Mouse (Mus musculus) neural tube, embryonic 11.5 days (tissue): ENCODE results near the gene Gsdme. TPM values are rescaled to one million over a fixed set of nuclear protein-coding genes. Genes with fewer than 3 reads are reported as not detected.

ENCODE experiments used
- ATAC-seq: fragments of 200-750 bp; cut with Nextera tagmentation; 2 replicates; pipeline ENCODE4 v1.8.0; 2017; ENCODE audit warnings: moderate number of reproducible peaks, mild to moderate bottlenecking, moderate TSS enrichment, moderate library complexity; ENCODE audit not compliant: insufficient read depth, low FRiP score, low TSS enrichment
- DNase-seq: peaks from one replicate; pipeline ENCODE4 v3.0.0-alpha.2; 2015; ENCODE audit warnings: low spot score
- H3K27ac ChIP-seq: fragments of 300-500 bp; sonication (generic); 2 replicates; pipeline ENCODE4 v1.5.1; 2014; ENCODE audit warnings: low read depth, mild to moderate bottlenecking, low read length
- H3K27me3 ChIP-seq: fragments of 300-500 bp; sonication (generic); 2 replicates; pipeline ENCODE4 v1.6.1; 2014; ENCODE audit warnings: mild to moderate bottlenecking, low read length, mixed read lengths; ENCODE audit not compliant: control insufficient read depth, insufficient read depth
- H3K36me3 ChIP-seq: fragments of 300-500 bp; sonication (generic); 2 replicates; pipeline ENCODE4 v1.6.1; 2014; ENCODE audit warnings: mild to moderate bottlenecking, low read length, moderate library complexity, mixed read lengths; ENCODE audit not compliant: control insufficient read depth, insufficient read depth
- H3K4me1 ChIP-seq: fragments of 300-500 bp; sonication (generic); 2 replicates; pipeline ENCODE4 v1.6.1; 2014; ENCODE audit warnings: low read length, mixed read lengths; ENCODE audit not compliant: control insufficient read depth, insufficient read depth
- H3K4me2 ChIP-seq: fragments of 300-500 bp; sonication (generic); 2 replicates; pipeline ENCODE4 v1.6.1; 2014; ENCODE audit warnings: low read depth, mild to moderate bottlenecking, moderate library complexity
- H3K4me3 ChIP-seq: fragments of 300-500 bp; sonication (generic); 2 replicates; pipeline ENCODE4 v1.5.1; 2014; ENCODE audit warnings: low read depth, low read length
- H3K9ac ChIP-seq: fragments of 300-500 bp; sonication (generic); 2 replicates; pipeline ENCODE4 v1.6.1; 2014; ENCODE audit warnings: mild to moderate bottlenecking, low read length
- H3K9me3 ChIP-seq: fragments of 300-500 bp; sonication (generic); 2 replicates; pipeline ENCODE4 v1.6.1; 2016; ENCODE audit warnings: low read length; ENCODE audit not compliant: control insufficient read depth
- WGBS: fragments of 180-500 bp; shearing (Covaris S2); extraction: QIAGEN DNeasy Blood & Tissue Kit; methylation state at CpG from one replicate; pipeline ENCODE4 v1.1.7; 2014; 5-methylcytosine and 5-hydroxymethylcytosine counted together
- polyA plus RNA-seq: library from polyadenylated mRNA; unstranded; fragments of >200 nt; fragmentation: Nextera tagmentation; extraction: Ambion mirVana; gene quantifications from 2 replicates; pipeline ENCODE4 v1.2.1, GENCODE M21; 2014

Gsdme gene
- polyA plus RNA-seq, 1 experiment from 2014 or later = 53.7 TPM

- ATAC-seq (no peak), DNase-seq (no peak)
- Histone ChIP-seq H3K9me3 (no peaks in the 10 kb centered on the region), H3K4me2 (no peak overlapping the region), H3K4me1 (no peaks in the 10 kb centered on the region), H3K36me3 (no peaks in the 10 kb centered on the region), H3K9ac (no peak overlapping the region), H3K4me3 (no peak overlapping the region), H3K27ac (no peak overlapping the region), H3K27me3 (no peaks in the 10 kb centered on the region)
- WGBS = 81% methylated on average over 10 of the region's 10 CpGs
These were observed 31.5 kb upstream of the Gsdme start for GRCm38 (mm10) chr6:50295136-50295535.

- WGBS = 33% methylated on average over 1 of the region's 1 CpGs
- peak; percentile 50; the same call in 1 of the 2 replicates for ATAC-seq
- no peak overlapping the region for H3K27ac ChIP-seq
These were observed 30.5 kb upstream of the Gsdme start for GRCm38 (mm10) chr6:50294128-50294527.

GRCm38 (mm10) chr6:50291650-50292049, 28.0 kb upstream of the Gsdme start:
- Histone ChIP-seq H3K4me3 (no peak overlapping the region), H3K36me3 (no peaks in the 10 kb centered on the region), H3K4me1 (no peaks in the 10 kb centered on the region), H3K27ac (no peak overlapping the region), H3K9ac (no peak overlapping the region), H3K9me3 (no peaks in the 10 kb centered on the region), H3K27me3 (no peaks in the 10 kb centered on the region), H3K4me2 (no peak overlapping the region)
- no peak for ATAC-seq
- no peak for DNase-seq
- WGBS = 90% methylated on average over 4 of the region's 4 CpGs

More at GRCm38 (mm10) chr6:50294128-50294527, 30.5 kb upstream of the Gsdme start:
- H3K36me3 ChIP-seq = no peaks in the 10 kb centered on the region
- H3K4me2 ChIP-seq = no peak overlapping the region
- H3K4me3 ChIP-seq = no peak overlapping the region
- H3K4me1 ChIP-seq = no peaks in the 10 kb centered on the region
- DNase-seq = peak; percentile 73
- H3K9ac ChIP-seq = no peak overlapping the region
- no peaks in the 10 kb centered on the region for H3K27me3 ChIP-seq
- no peaks in the 10 kb centered on the region for H3K9me3 ChIP-seq

GRCm38 (mm10) chr6:50286881-50287280, 23.2 kb upstream of the Gsdme start:
- Histone ChIP-seq H3K9ac (no peak overlapping the region), H3K9me3 (no peaks in the 10 kb centered on the region), H3K4me2 (no peak overlapping the region), H3K4me3 (no peak overlapping the region), H3K27ac (no peak overlapping the region), H3K36me3 (no peaks in the 10 kb centered on the region), H3K4me1 (no peaks in the 10 kb centered on the region), H3K27me3 (no peaks in the 10 kb centered on the region)
- WGBS = 95% methylated on average over 3 of the region's 3 CpGs
- ATAC-seq (no peak), DNase-seq (no peak)

- Histone ChIP-seq H3K27ac (no peak overlapping the region), H3K4me1 (no peaks in the 10 kb centered on the region), H3K4me2 (no peak overlapping the region), H3K4me3 (no peak overlapping the region), H3K36me3 (no peaks in the 10 kb centered on the region), H3K27me3 (no peaks in the 10 kb centered on the region), H3K9me3 (no peaks in the 10 kb centered on the region), H3K9ac (no peak overlapping the region)
- DNase-seq = no peak
- WGBS = 91% methylated on average over 7 of the region's 7 CpGs
- ATAC-seq = no peak
These were observed 16.0 kb upstream of the Gsdme start for GRCm38 (mm10) chr6:50279642-50280041.

- Histone ChIP-seq H3K4me2 (no peak overlapping the region), H3K9me3 (no peaks in the 10 kb centered on the region), H3K27me3 (no peaks in the 10 kb centered on the region), H3K4me3 (no peak overlapping the region), H3K36me3 (no peaks in the 10 kb centered on the region), H3K4me1 (no peaks in the 10 kb centered on the region), H3K9ac (no peak overlapping the region), H3K27ac (no peak overlapping the region)
- ATAC-seq (no peak), DNase-seq (no peak)
- WGBS = 72% methylated on average over 4 of the region's 4 CpGs
These were observed 10.3 kb upstream of the Gsdme start for GRCm38 (mm10) chr6:50273947-50274346.

GRCm38 (mm10) chr6:50273416-50273815, 9.8 kb upstream of the Gsdme start:
- Histone ChIP-seq H3K36me3 (no peaks in the 10 kb centered on the region), H3K4me3 (no peak overlapping the region), H3K27me3 (no peaks in the 10 kb centered on the region), H3K9me3 (no peaks in the 10 kb centered on the region), H3K27ac (no peak overlapping the region), H3K4me2 (no peak overlapping the region), H3K4me1 (no peaks in the 10 kb centered on the region), H3K9ac (no peak overlapping the region)
- 79% methylated on average over 1 of the region's 1 CpGs for WGBS
- DNase-seq (no peak), ATAC-seq (no peak)

GRCm38 (mm10) chr6:50262310-50262709, 1.4 kb downstream of the Gsdme start:
- DNase-seq = no peak
- ATAC-seq = no peak

GRCm38 (mm10) chr6:50261922-50262261, 1.8 kb downstream of the Gsdme start:
- H3K4me3 ChIP-seq = peak overlapping the region; percentile 35
- WGBS = 7% methylated on average over 6 of the region's 6 CpGs
- peak overlapping the region; percentile 49 for H3K4me2 ChIP-seq
- H3K9ac ChIP-seq = peak overlapping the region; percentile 56
- H3K4me1 ChIP-seq = no peaks in the 10 kb centered on the region
- ATAC-seq = peak; percentile 35; the same call in 1 of the 2 replicates
- no peaks in the 10 kb centered on the region for H3K27me3 ChIP-seq
- no peaks in the 10 kb centered on the region for H3K9me3 ChIP-seq
- no peak overlapping the region for H3K27ac ChIP-seq
- H3K36me3 ChIP-seq = no peaks in the 10 kb centered on the region
- DNase-seq = no peak

More at GRCm38 (mm10) chr6:50262310-50262709, 1.4 kb downstream of the Gsdme start:
- H3K9me3 ChIP-seq = no peaks in the 10 kb centered on the region
- H3K4me3 ChIP-seq = no peak overlapping the region; the same call in 1 of the 2 replicates
- H3K9ac ChIP-seq = no peak overlapping the region
- no peaks in the 10 kb centered on the region for H3K36me3 ChIP-seq
- no peak overlapping the region for H3K27ac ChIP-seq
- H3K4me2 ChIP-seq = peak overlapping the region; percentile 49
- 29% methylated on average over 7 of the region's 7 CpGs for WGBS
- no peaks in the 10 kb centered on the region for H3K27me3 ChIP-seq
- no peaks in the 10 kb centered on the region for H3K4me1 ChIP-seq
